ENCODE assay signal across 11 mouse cellular contexts in genomic region chr5:139378271-139378556, GRCm38 (mm10). TPM values are rescaled to one million over a fixed set of nuclear protein-coding genes. Genes with fewer than 3 reads are reported as not detected.
DNase-seq lines count a peak whose midpoint lies in the region; ATAC-seq and TF ChIP-seq lines count a peak whose summit lies in the region.
"Had no signal": no experiment of that assay in that cellular context is flagged by ENCODE, and none has a peak within 500 bp of the region (broad histone marks: within the 10 kb centered on the region; RNA-seq: fewer than 3 reads in every experiment).

No protein-coding gene starts in this region.

- H3K27me3 ChIP-seq in heart, postnatal 0 days (ENCODE audit: control insufficient read depth, insufficient read depth, low read length) = no peaks in the 10 kb centered on the region
- H3K27me3 ChIP-seq in lung, postnatal 0 days (replicated peaks; ENCODE audit: insufficient read depth, low read length) = no peaks in the 10 kb centered on the region
- no peaks in the 10 kb centered on the region for H3K27me3 ChIP-seq in stomach, embryonic 16.5 days (ENCODE audit: control insufficient read depth, insufficient read depth, low read length)
- peaks cover 8% of the 10 kb centered on the region; the same call in 1 of the 2 replicates for H3K27me3 ChIP-seq in forebrain, embryonic 13.5 days
- H3K27me3 ChIP-seq: neural tube, embryonic 12.5 days had no signal

- no peaks in the 10 kb centered on the region for H3K9me3 ChIP-seq in heart, postnatal 0 days (replicated peaks; ENCODE audit: control insufficient read depth, low read length)
- no peaks in the 10 kb centered on the region for H3K9me3 ChIP-seq in lung, postnatal 0 days (ENCODE audit: low read length)
- H3K9me3 ChIP-seq in stomach, embryonic 16.5 days (replicated peaks; ENCODE audit: control insufficient read depth, low read length) = no peaks in the 10 kb centered on the region
- H3K9me3 ChIP-seq in forebrain, embryonic 13.5 days (replicated peaks) = no peaks in the 10 kb centered on the region
- H3K9me3 ChIP-seq: neural tube, embryonic 12.5 days had no signal

- WGBS in heart, postnatal 0 days = 56% methylated on average over 7 of the region's 7 CpGs
- WGBS in lung, postnatal 0 days = 40% methylated on average over 7 of the region's 7 CpGs
- 78% methylated on average over 7 of the region's 7 CpGs for WGBS in stomach, embryonic 16.5 days
- 92% methylated on average over 7 of the region's 7 CpGs for WGBS in forebrain, embryonic 13.5 days

- no peak for TF ChIP-seq EP300 in heart, postnatal 0 days (IDR thresholded peaks at IDR 0.05; ENCODE audit: low read depth)
- TF ChIP-seq EP300 in lung, postnatal 0 days (IDR thresholded peaks at IDR 0.05) = no peak

- TF ChIP-seq CTCF in heart, postnatal 0 days (IDR thresholded peaks at IDR 0.05; ENCODE audit: low read depth) = no peak
- no peak for TF ChIP-seq CTCF in lung, postnatal 0 days (IDR thresholded peaks at IDR 0.05)

- no peak for ATAC-seq in heart, postnatal 0 days (ENCODE audit: insufficient read depth, low read depth)
- no peak for ATAC-seq in lung, postnatal 0 days
- no peak for ATAC-seq in stomach, embryonic 16.5 days (ENCODE audit: insufficient read depth, low FRiP score)
- ATAC-seq in forebrain, embryonic 13.5 days = no peak

- no peaks in the 10 kb centered on the region for H3K36me3 ChIP-seq in heart, postnatal 0 days (replicated peaks; ENCODE audit: control insufficient read depth, insufficient read depth, low read length)
- H3K36me3 ChIP-seq in lung, postnatal 0 days (ENCODE audit: insufficient read depth, low read length) = no peaks in the 10 kb centered on the region
- H3K36me3 ChIP-seq in stomach, embryonic 16.5 days (ENCODE audit: control insufficient read depth, insufficient read depth, low read length) = no peaks in the 10 kb centered on the region
- H3K36me3 ChIP-seq in forebrain, embryonic 13.5 days (ENCODE audit: poor library complexity, severe bottlenecking) = no peaks in the 10 kb centered on the region
- H3K36me3 ChIP-seq: neural tube, embryonic 12.5 days had no signal

- intact Hi-C loops in heart, postnatal 14 days (cut with DNase I) = no loop called here

- peaks cover 64% of the 10 kb centered on the region for H3K4me1 ChIP-seq in heart, postnatal 0 days (ENCODE audit: control insufficient read depth, insufficient read depth)
- peaks cover 43% of the 10 kb centered on the region for H3K4me1 ChIP-seq in lung, postnatal 0 days (ENCODE audit: insufficient read depth, low read depth, low read length)
- H3K4me1 ChIP-seq in stomach, embryonic 16.5 days (ENCODE audit: control insufficient read depth, insufficient read depth, low read length) = peaks cover 39% of the 10 kb centered on the region
- peaks cover 29% of the 10 kb centered on the region for H3K4me1 ChIP-seq in forebrain, embryonic 13.5 days

- H3K9ac ChIP-seq in heart, postnatal 0 days (replicated peaks; ENCODE audit: low read depth, low read length) = 0 out of 2 replicates have a peak overlapping the region, but pooled peaks have one; percentile 2
- H3K9ac ChIP-seq in lung, postnatal 0 days (replicated peaks; ENCODE audit: low read depth) = no peak overlapping the region
- H3K9ac ChIP-seq in stomach, embryonic 16.5 days (ENCODE audit: low read length) = 0 out of 2 replicates have a peak overlapping the region, but pooled peaks have one; percentile 41
- no peak overlapping the region for H3K9ac ChIP-seq in forebrain, embryonic 13.5 days
- H3K9ac ChIP-seq: forebrain, postnatal 0 days; hindbrain, embryonic 14.5 days; neural tube, embryonic 12.5 days had no signal

- no peak for DNase-seq in heart, postnatal 0 days (ENCODE audit: low spot score)
- DNase-seq in heart, postnatal 14 days = no peak
- DNase-seq in lung, postnatal 0 days (ENCODE audit: low spot score) = no peak
- no peak for DNase-seq in lung, postnatal 4 days
- DNase-seq in induced T-regulatory cell, adult 2 months (ENCODE audit: low read depth) = peak; percentile 54

- H3K27ac ChIP-seq in heart, postnatal 0 days (ENCODE audit: low read depth) = peak overlapping the region; percentile 99
- peak overlapping the region; percentile 97 for H3K27ac ChIP-seq in lung, postnatal 0 days (ENCODE audit: low read length)
- H3K27ac ChIP-seq in stomach, embryonic 16.5 days (ENCODE audit: low read length) = peak overlapping the region; percentile 75; the same call in 1 of the 2 replicates
- no peak overlapping the region for H3K27ac ChIP-seq in forebrain, embryonic 13.5 days
- H3K27ac ChIP-seq: neural tube, embryonic 12.5 days had no signal

- no peak overlapping the region for H3K4me3 ChIP-seq in heart, postnatal 0 days (ENCODE audit: low read depth, low read length)
- no peak overlapping the region for H3K4me3 ChIP-seq in lung, postnatal 0 days (ENCODE audit: low read depth, low read length)
- H3K4me3 ChIP-seq in stomach, embryonic 16.5 days (replicated peaks; ENCODE audit: low read length) = no peak overlapping the region
- H3K4me3 ChIP-seq in forebrain, embryonic 13.5 days = no peak overlapping the region
- H3K4me3 ChIP-seq: neural tube, embryonic 12.5 days had no signal

- H3K4me2 ChIP-seq in heart, postnatal 0 days (ENCODE audit: low read depth, low read length) = peak overlapping the region; percentile 83; the same call in 1 of the 2 replicates
- H3K4me2 ChIP-seq in lung, postnatal 0 days (replicated peaks; ENCODE audit: low read depth, low read length) = peak overlapping the region; percentile 83; the same call in 1 of the 2 replicates
- H3K4me2 ChIP-seq in stomach, embryonic 16.5 days (ENCODE audit: low read depth, low read length) = no peak overlapping the region
- H3K4me2 ChIP-seq in forebrain, embryonic 13.5 days = no peak overlapping the region
- H3K4me2 ChIP-seq: hindbrain, embryonic 14.5 days; neural tube, embryonic 12.5 days had no signal

RNA-seq across cellular contexts. Expression of gene Gpr146, which starts 0.7 kb away (rescaled TPM):
- 38.2 and 39.1 TPM in 2 replicates for total RNA-seq in heart, postnatal 0 days (2014; rRNA removed; ENCODE audit: low replicate concordance)
- polyA plus RNA-seq in heart, postnatal 0 days (2015; fragmentation: Nextera tagmentation; extraction: Ambion mirVana) = 23.0 and 23.7 TPM in 2 replicates
- 10 to 100 TPM; 41.8 to 46.5 TPM for total RNA-seq in heart, postnatal 14 days (2021)
- 22.7 and 28.1 TPM in 2 replicates for polyA plus RNA-seq in lung, postnatal 0 days (2015; fragmentation: Nextera tagmentation; extraction: Ambion mirVana)
- 3.1 and 4.2 TPM in 2 replicates for polyA plus RNA-seq in stomach, embryonic 16.5 days (2015; fragmentation: Nextera tagmentation; extraction: Ambion mirVana)
- 0.93 and 0.97 TPM in 2 replicates for polyA plus RNA-seq in forebrain, embryonic 13.5 days (2015; fragmentation: Nextera tagmentation; extraction: Ambion mirVana)

RNA-seq across cellular contexts. Expression of gene Cyp2w1, which starts 25.8 kb away (rescaled TPM):
- total RNA-seq in heart, postnatal 0 days (2014; rRNA removed; ENCODE audit: low replicate concordance) = not detected in 2 replicates
- not detected in 2 replicates for polyA plus RNA-seq in heart, postnatal 0 days (2015; fragmentation: Nextera tagmentation; extraction: Ambion mirVana)
- not detected for total RNA-seq in heart, postnatal 14 days (2021)
- not detected in 2 replicates for polyA plus RNA-seq in lung, postnatal 0 days (2015; fragmentation: Nextera tagmentation; extraction: Ambion mirVana)
- polyA plus RNA-seq in stomach, embryonic 16.5 days (2015; fragmentation: Nextera tagmentation; extraction: Ambion mirVana) = 11.4 and 11.5 TPM in 2 replicates
- polyA plus RNA-seq in forebrain, embryonic 13.5 days (2015; fragmentation: Nextera tagmentation; extraction: Ambion mirVana) = not detected in 2 replicates
- total RNA-seq: forebrain, postnatal 0 days; megakaryocyte progenitor cell, adult 5-6 weeks had no signal
- polyA plus RNA-seq: forebrain, postnatal 0 days; hindbrain, embryonic 14.5 days; neural tube, embryonic 12.5 days had no signal

RNA-seq across cellular contexts. Expression of gene C130050O18Rik, which starts 26.9 kb away (rescaled TPM):
- 1.7 and 1.8 TPM in 2 replicates for total RNA-seq in heart, postnatal 0 days (2014; rRNA removed; ENCODE audit: low replicate concordance)
- 0.23 and 0.31 TPM in 2 replicates for polyA plus RNA-seq in heart, postnatal 0 days (2015; fragmentation: Nextera tagmentation; extraction: Ambion mirVana)
- total RNA-seq in heart, postnatal 14 days (2021) = under 1 TPM; 0.74 to 0.80 TPM
- 2.2 and 3.3 TPM in 2 replicates for polyA plus RNA-seq in lung, postnatal 0 days (2015; fragmentation: Nextera tagmentation; extraction: Ambion mirVana)
- polyA plus RNA-seq in stomach, embryonic 16.5 days (2015; fragmentation: Nextera tagmentation; extraction: Ambion mirVana) = 0.80 and 1.2 TPM in 2 replicates
- 0.11 and 0.18 TPM in 2 replicates for polyA plus RNA-seq in forebrain, embryonic 13.5 days (2015; fragmentation: Nextera tagmentation; extraction: Ambion mirVana)
- total RNA-seq: forebrain, postnatal 0 days had no signal

RNA-seq across cellular contexts. Expression of gene Cox19, which starts 27.0 kb away (rescaled TPM):
- total RNA-seq in heart, postnatal 0 days (2014; rRNA removed; ENCODE audit: low replicate concordance) = 120 and 123 TPM in 2 replicates
- 88.6 and 97.6 TPM in 2 replicates for polyA plus RNA-seq in heart, postnatal 0 days (2015; fragmentation: Nextera tagmentation; extraction: Ambion mirVana)
- 10 to 100 TPM; 78.6 to 85.9 TPM for total RNA-seq in heart, postnatal 14 days (2021)
- 60.5 and 61.6 TPM in 2 replicates for polyA plus RNA-seq in lung, postnatal 0 days (2015; fragmentation: Nextera tagmentation; extraction: Ambion mirVana)
- 107 and 114 TPM in 2 replicates for polyA plus RNA-seq in stomach, embryonic 16.5 days (2015; fragmentation: Nextera tagmentation; extraction: Ambion mirVana)
- 111 and 117 TPM in 2 replicates for polyA plus RNA-seq in forebrain, embryonic 13.5 days (2015; fragmentation: Nextera tagmentation; extraction: Ambion mirVana)

RNA-seq across cellular contexts. Expression of gene Gper1, which starts 44.7 kb away (rescaled TPM):
- 1.3 and 4.5 TPM in 2 replicates for total RNA-seq in heart, postnatal 0 days (2014; rRNA removed; ENCODE audit: low replicate concordance)
- 1.0 and 2.0 TPM in 2 replicates for polyA plus RNA-seq in heart, postnatal 0 days (2015; fragmentation: Nextera tagmentation; extraction: Ambion mirVana)
- total RNA-seq in heart, postnatal 14 days (2021) = 1 to 10 TPM; 2.7 TPM
- 7.1 and 7.2 TPM in 2 replicates for polyA plus RNA-seq in lung, postnatal 0 days (2015; fragmentation: Nextera tagmentation; extraction: Ambion mirVana)
- polyA plus RNA-seq in stomach, embryonic 16.5 days (2015; fragmentation: Nextera tagmentation; extraction: Ambion mirVana) = 2.9 and 3.6 TPM in 2 replicates
- polyA plus RNA-seq in forebrain, embryonic 13.5 days (2015; fragmentation: Nextera tagmentation; extraction: Ambion mirVana) = 5.3 and 5.9 TPM in 2 replicates
- total RNA-seq: megakaryocyte progenitor cell, adult 5-6 weeks had no signal

Comparison
In these comparisons a context has a peak if more than half of its experiments do, and no peak if none do; other contexts are left out.
1. H3K4me2 ChIP-seq: peak in heart, postnatal 0 days (single experiment) and lung, postnatal 0 days (single experiment); none in stomach, embryonic 16.5 days (single experiment) and forebrain, embryonic 13.5 days (single experiment).
2. H3K9ac ChIP-seq: peak in heart, postnatal 0 days (single experiment) and stomach, embryonic 16.5 days (single experiment); none in lung, postnatal 0 days (single experiment) and forebrain, embryonic 13.5 days (single experiment).
3. RNA of gene Cyp2w1, which starts 25.8 kb away (polyA plus RNA-seq): 11.4 to 11.5 TPM in stomach, embryonic 16.5 days; not detected in lung, postnatal 0 days, not detected in heart, postnatal 0 days and not detected in forebrain, embryonic 13.5 days; every median in the first group is over 10 times any median in the second.